33 mouse cellular contexts compared by ENCODE assay signal in genomic region chr6:35033341-35033740, GRCm38 (mm10). TPM values are rescaled to one million over a fixed set of nuclear protein-coding genes. Genes with fewer than 3 reads are reported as not detected.
"Had no signal": no experiment of that assay in that cellular context is flagged by ENCODE, and none has a peak within 500 bp of the region (broad histone marks: within the 10 kb centered on the region; RNA-seq: fewer than 3 reads in every experiment).

No protein-coding gene starts in this region.

- H3K9ac ChIP-seq: limb, embryonic 12.5 days; limb, embryonic 13.5 days; limb, embryonic 15.5 days; liver, embryonic 12.5 days; liver, embryonic 13.5 days; liver, embryonic 14.5 days; liver, embryonic 15.5 days; liver, postnatal 0 days; lung, embryonic 14.5 days; lung, embryonic 15.5 days; midbrain, embryonic 12.5 days; midbrain, embryonic 13.5 days; midbrain, embryonic 15.5 days; neural tube, embryonic 12.5 days had no signal

- H3K36me3 ChIP-seq: lung, embryonic 15.5 days; midbrain, embryonic 13.5 days; midbrain, embryonic 15.5 days had no signal

- H3K9me3 ChIP-seq: limb, embryonic 10.5 days; limb, embryonic 12.5 days; limb, embryonic 13.5 days; limb, embryonic 15.5 days; liver, embryonic 12.5 days; liver, embryonic 13.5 days; liver, embryonic 15.5 days; lung, embryonic 15.5 days; megakaryocyte, embryonic 14.5 days; midbrain, embryonic 10.5 days; midbrain, embryonic 12.5 days; midbrain, embryonic 13.5 days; midbrain, embryonic 15.5 days; neural tube, embryonic 12.5 days had no signal

- H3K27ac ChIP-seq: left cerebral cortex, adult 2 months; limb, embryonic 10.5 days; limb, embryonic 12.5 days; limb, embryonic 13.5 days; limb, embryonic 15.5 days; liver, embryonic 12.5 days; liver, embryonic 13.5 days; liver, embryonic 14.5 days; liver, embryonic 15.5 days; lung, embryonic 15.5 days; macrophage; midbrain, embryonic 10.5 days; midbrain, embryonic 12.5 days; midbrain, embryonic 13.5 days; midbrain, embryonic 15.5 days; neural tube, embryonic 12.5 days had no signal

- ATAC-seq: liver, embryonic 12.5 days; liver, postnatal 0 days; lung, postnatal 0 days; midbrain, embryonic 13.5 days; midbrain, embryonic 15.5 days; midbrain, embryonic 16.5 days had no signal

- H3K4me2 ChIP-seq: limb, embryonic 12.5 days; limb, embryonic 13.5 days; limb, embryonic 15.5 days; liver, embryonic 11.5 days; liver, embryonic 12.5 days; liver, embryonic 13.5 days; liver, embryonic 15.5 days; lung, embryonic 14.5 days; lung, embryonic 15.5 days; midbrain, embryonic 12.5 days; midbrain, embryonic 13.5 days; midbrain, embryonic 15.5 days; neural tube, embryonic 12.5 days had no signal

- H3K4me3 ChIP-seq: left cerebral cortex, adult 2 months; limb, embryonic 10.5 days; limb, embryonic 12.5 days; limb, embryonic 13.5 days; limb, embryonic 15.5 days; liver, embryonic 12.5 days; liver, embryonic 13.5 days; liver, embryonic 15.5 days; lung, embryonic 15.5 days; megakaryocyte, embryonic 14.5 days; midbrain, embryonic 10.5 days; midbrain, embryonic 12.5 days; midbrain, embryonic 13.5 days; midbrain, embryonic 15.5 days; myocyte; neural tube, embryonic 12.5 days had no signal

- H3K4me1 ChIP-seq: limb, embryonic 10.5 days; limb, embryonic 12.5 days; limb, embryonic 13.5 days; limb, embryonic 15.5 days; midbrain, embryonic 10.5 days; midbrain, embryonic 12.5 days; midbrain, embryonic 13.5 days; midbrain, embryonic 15.5 days; neural tube, embryonic 12.5 days had no signal

- DNase-seq: left cerebral cortex, postnatal 4 days; liver; liver, embryonic 13.5 days; liver, postnatal 0 days; lung, adult 18-20 months; lung, adult 2 months; lung, embryonic 14.5 days; lung, postnatal 10 days; lung, postnatal 14 days; lung, postnatal 36 days; lung, postnatal 4 days had no signal

- H3K27me3 ChIP-seq: limb, embryonic 12.5 days; limb, embryonic 13.5 days; limb, embryonic 15.5 days; liver, embryonic 12.5 days; liver, embryonic 13.5 days; liver, embryonic 15.5 days; lung, embryonic 15.5 days; megakaryocyte, embryonic 14.5 days; midbrain, embryonic 12.5 days; midbrain, embryonic 13.5 days; midbrain, embryonic 15.5 days; neural tube, embryonic 12.5 days had no signal

RNA-seq across cellular contexts. Expression of gene Slc23a4, which starts 45.1 kb away (rescaled TPM):
- total RNA-seq: liver, adult 2 months; monocyte, adult 5-6 weeks had no signal
